Mouse (Mus musculus) stomach, embryonic 15.5 days (tissue): ENCODE results near the gene Hpse2. TPM values are rescaled to one million over a fixed set of nuclear protein-coding genes. Genes with fewer than 3 reads are reported as not detected.

Experiments used
- ATAC-seq: fragments of 200-750 bp; cut with Nextera tagmentation; 2 replicates; pipeline ENCODE4 v1.8.0; 2017; ENCODE audit warnings: low read depth, moderate number of reproducible peaks, moderate TSS enrichment; ENCODE audit not compliant: insufficient read depth, low FRiP score
- H3K27ac ChIP-seq: fragments of 300-500 bp; sonication (generic); 2 replicates; pipeline ENCODE4 v1.5.1; 2015; ENCODE audit warnings: mild to moderate bottlenecking, inconsistent platforms
- H3K27me3 ChIP-seq: fragments of 300-500 bp; sonication (generic); replicated peaks from 2 replicates; pipeline ENCODE4 v1.6.1; 2015; ENCODE audit warnings: inconsistent platforms
- H3K36me3 ChIP-seq: fragments of 300-500 bp; sonication (generic); 2 replicates; pipeline ENCODE4 v1.6.1; 2015; ENCODE audit warnings: inconsistent platforms
- H3K4me1 ChIP-seq: fragments of 300-500 bp; sonication (generic); 2 replicates; pipeline ENCODE4 v1.6.1; 2015; ENCODE audit warnings: inconsistent platforms
- H3K4me2 ChIP-seq: fragments of 300-500 bp; sonication (generic); 2 replicates; pipeline ENCODE4 v1.6.1; 2015; ENCODE audit warnings: mild to moderate bottlenecking, inconsistent platforms
- H3K4me3 ChIP-seq: fragments of 300-500 bp; sonication (generic); replicated peaks from 2 replicates; pipeline ENCODE4 v1.5.1; 2015; ENCODE audit warnings: inconsistent platforms
- H3K9ac ChIP-seq: fragments of 300-500 bp; sonication (generic); 2 replicates; pipeline ENCODE4 v1.6.1; 2015; ENCODE audit warnings: inconsistent platforms
- H3K9me3 ChIP-seq: fragments of 300-500 bp; sonication (generic); 2 replicates; pipeline ENCODE4 v1.6.1; 2016; ENCODE audit warnings: inconsistent platforms
- WGBS: fragments of 180-500 bp; shearing (Covaris S2); methylation state at CpG from one replicate; pipeline ENCODE4 v1.1.7; 2015; 5-methylcytosine and 5-hydroxymethylcytosine counted together
- polyA plus RNA-seq: library from polyadenylated mRNA; unstranded; fragments of >200 nt; fragmentation: Nextera tagmentation; extraction: Ambion mirVana; gene quantifications from 2 replicates; pipeline ENCODE4 v1.2.1, GENCODE M21; 2015

Hpse2 gene
- polyA plus RNA-seq, 1 experiment from 2014 or later: 7.0 TPM

DNA sequence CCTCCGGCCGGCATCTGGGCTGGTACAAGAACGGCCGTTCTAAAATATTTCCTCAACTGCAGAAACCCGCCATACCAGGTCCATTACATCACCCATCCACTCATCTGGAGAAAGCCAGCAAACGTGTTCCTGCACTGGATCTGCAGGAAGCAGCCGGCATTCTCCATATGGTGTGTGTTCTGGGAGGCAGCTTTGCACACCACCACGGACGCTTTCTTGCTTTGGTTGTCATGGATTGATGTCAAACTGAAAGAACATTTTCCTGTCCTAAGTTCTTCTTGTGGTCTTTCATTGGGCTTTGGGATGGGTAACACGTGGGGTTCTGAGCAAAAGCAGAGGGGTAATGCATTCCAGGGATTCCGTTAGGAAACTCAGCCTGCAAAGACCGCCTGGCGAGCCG is 646.3 kb downstream of the Hpse2 start:
- Histone ChIP-seq H3K4me2 (no peak overlapping the region), H3K4me1 (peaks cover 14% of the 10 kb centered on the region), H3K27ac (no peak overlapping the region), H3K27me3 (no peaks in the 10 kb centered on the region), H3K9ac (no peak overlapping the region), H3K36me3 (no peaks in the 10 kb centered on the region), H3K9me3 (no peaks in the 10 kb centered on the region), H3K4me3 (no peak overlapping the region)
- ATAC-seq: no peak
- 47% methylated on average over 14 of the region's 14 CpGs for WGBS

- Histone ChIP-seq H3K9me3 (no peaks in the 10 kb centered on the region), H3K27ac (no peak overlapping the region), H3K36me3 (no peaks in the 10 kb centered on the region), H3K9ac (no peak overlapping the region), H3K4me1 (peaks cover 14% of the 10 kb centered on the region), H3K4me3 (no peak overlapping the region), H3K4me2 (no peak overlapping the region), H3K27me3 (no peaks in the 10 kb centered on the region)
- no peak for ATAC-seq
- WGBS: 86% methylated on average over 8 of the region's 8 CpGs
These were observed 647.8 kb downstream of the Hpse2 start for GRCm38 (mm10) chr19:42740163-42740899.

GRCm38 (mm10) chr19:42739734-42740133 is 648.4 kb downstream of the Hpse2 start:
- WGBS: 75% methylated on average over 6 of the region's 6 CpGs
- Histone ChIP-seq H3K4me3 (no peak overlapping the region), H3K4me1 (peaks cover 12% of the 10 kb centered on the region), H3K27ac (no peak overlapping the region), H3K9ac (no peak overlapping the region), H3K4me2 (no peak overlapping the region), H3K27me3 (no peaks in the 10 kb centered on the region), H3K9me3 (no peaks in the 10 kb centered on the region), H3K36me3 (no peaks in the 10 kb centered on the region)
- ATAC-seq: no peak

DNA sequence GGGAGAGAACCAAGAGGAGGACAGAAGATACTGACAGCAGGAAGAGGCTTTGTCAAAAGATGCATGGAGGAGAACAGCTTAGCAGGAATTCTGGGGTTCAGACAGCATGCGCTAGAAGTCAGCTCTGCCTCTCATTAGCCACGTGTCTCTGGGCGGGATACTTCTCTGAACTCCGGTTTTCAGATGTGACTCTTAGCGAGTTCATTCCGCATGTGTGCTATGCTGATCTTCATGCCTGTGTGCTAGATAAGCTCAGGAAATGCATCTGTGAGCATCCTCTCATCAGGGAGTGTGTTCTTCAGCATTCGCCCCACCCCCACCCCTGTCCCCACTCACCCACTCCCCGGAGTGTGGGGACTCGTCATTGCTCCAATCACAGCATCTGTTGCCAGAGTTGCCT is 650.4 kb downstream of the Hpse2 start:
- H3K4me1 ChIP-seq: peaks cover 3% of the 10 kb centered on the region; the same call in 1 of the 2 replicates
- no peak for ATAC-seq
- no peaks in the 10 kb centered on the region for H3K9me3 ChIP-seq
- H3K9ac ChIP-seq: no peak overlapping the region
- no peak overlapping the region for H3K4me2 ChIP-seq
- no peaks in the 10 kb centered on the region for H3K27me3 ChIP-seq
- WGBS: 76% methylated on average over 9 of the region's 9 CpGs
- no peak overlapping the region for H3K27ac ChIP-seq
- H3K36me3 ChIP-seq: no peaks in the 10 kb centered on the region
- no peak overlapping the region for H3K4me3 ChIP-seq

Other genes starting within 250 kb of the Hpse2 start
- 0.30 and 0.72 TPM in 2 replicates for gene Cnnm1, start 52.1 kb upstream of the Hpse2 start, polyA plus RNA-seq
- gene Got1, start 136.2 kb upstream of the Hpse2 start, polyA plus RNA-seq: 33.7 and 35.7 TPM in 2 replicates
- gene Nkx2-3, start 224.0 kb upstream of the Hpse2 start, polyA plus RNA-seq: 26.3 and 31.4 TPM in 2 replicates